Mouse (Mus musculus) kidney, postnatal 0 days (tissue): ENCODE data around the gene Serinc2. TPM values are rescaled to one million over a fixed set of nuclear protein-coding genes. Genes with fewer than 3 reads are reported as not detected.
"Not testable (repeated sequence)": the region's sequence is repeated elsewhere in the genome, so short reads cannot be mapped to it uniquely, and the experiment has no call there.

Experiments used
- ATAC-seq: fragments of 200-750 bp; cut with Nextera tagmentation; replicated peaks from 2 replicates; pipeline ENCODE4 v1.8.0; 2017; ENCODE audit warnings: low read depth, moderate number of reproducible peaks, moderate TSS enrichment, moderate library complexity; ENCODE audit not compliant: low FRiP score
- DNase-seq: peaks from one replicate; pipeline ENCODE4 v3.0.0-alpha.2; 2016; ENCODE audit warnings: low spot score
- H3K27ac ChIP-seq: fragments of 300-500 bp; sonication (generic); 2 replicates; pipeline ENCODE4 v1.5.1; 2014; ENCODE audit warnings: mild to moderate bottlenecking
- H3K27me3 ChIP-seq: fragments of 300-500 bp; sonication (generic); 2 replicates; pipeline ENCODE4 v1.6.1; 2014; ENCODE audit warnings: low read length, mixed read lengths; ENCODE audit not compliant: insufficient read depth
- H3K36me3 ChIP-seq: fragments of 300-500 bp; sonication (generic); 2 replicates; pipeline ENCODE4 v1.6.1; 2014; ENCODE audit warnings: low read length, mixed read lengths; ENCODE audit not compliant: insufficient read depth
- H3K4me1 ChIP-seq: fragments of 300-500 bp; sonication (generic); replicated peaks from 2 replicates; pipeline ENCODE4 v1.6.1; 2014; ENCODE audit warnings: antibody characterized with exemption, low read length, mixed read lengths; ENCODE audit not compliant: insufficient read depth
- H3K4me2 ChIP-seq: fragments of 300-500 bp; sonication (generic); 2 replicates; pipeline ENCODE4 v1.6.1; 2014; ENCODE audit warnings: mild to moderate bottlenecking, low read length, moderate library complexity, mixed read lengths
- H3K4me3 ChIP-seq: fragments of 300-500 bp; sonication (generic); replicated peaks from 2 replicates; pipeline ENCODE4 v1.5.1; 2014; ENCODE audit warnings: low read depth, low read length
- H3K9ac ChIP-seq: fragments of 300-500 bp; sonication (generic); 2 replicates; pipeline ENCODE4 v1.6.1; 2014; ENCODE audit warnings: low read depth, low read length
- H3K9me3 ChIP-seq: fragments of 300-500 bp; sonication (generic); replicated peaks from 2 replicates; pipeline ENCODE4 v1.6.1; 2016; ENCODE audit warnings: low read length, inconsistent platforms, mixed read lengths
- CTCF ChIP-seq: IDR thresholded peaks from 2 replicates; pipeline ENCODE4 v1.5.1; 2016; ENCODE audit warnings: antibody characterized with exemption, low read depth, mild to moderate bottlenecking, moderate library complexity
- WGBS: fragments of 180-500 bp; shearing (Covaris S2); extraction: QIAGEN DNeasy Blood & Tissue Kit; methylation state at CpG from one replicate; pipeline ENCODE4 v1.1.7; 2014; 5-methylcytosine and 5-hydroxymethylcytosine counted together
- polyA plus RNA-seq: library from polyadenylated mRNA; unstranded; fragments of >200 nt; fragmentation: Nextera tagmentation; extraction: Ambion mirVana; gene quantifications from 2 replicates; pipeline ENCODE4 v1.2.1, GENCODE M21; 2015

Gene Serinc2
- polyA plus RNA-seq, 1 experiment from 2014 or later, result 52.6 TPM

DNA sequence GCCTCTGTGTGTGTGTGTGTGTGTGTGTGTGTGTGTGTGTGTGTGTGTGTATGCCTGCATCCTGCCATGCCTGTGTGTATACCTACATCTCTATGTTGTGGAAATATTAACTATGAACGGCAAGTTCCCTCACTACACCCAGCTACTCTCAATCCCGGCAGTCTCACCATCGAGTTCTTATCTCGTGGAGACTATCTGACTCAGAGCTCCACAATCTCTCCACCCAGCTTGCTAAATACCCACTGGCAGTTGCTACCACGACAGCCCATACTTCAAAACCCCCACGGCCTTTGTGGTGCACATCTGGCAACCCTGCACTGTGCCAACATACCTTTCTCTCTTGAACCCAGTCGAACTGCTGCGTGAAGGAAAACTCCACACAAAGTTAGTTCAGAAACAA, 34.3 kb downstream of the Serinc2 start:
- ATAC-seq (no peak), DNase-seq (no peak)
- Histone ChIP-seq H3K4me1 (no peaks in the 10 kb centered on the region), H3K36me3 (no peaks in the 10 kb centered on the region), H3K9ac (no peak overlapping the region), H3K4me2 (no peak overlapping the region), H3K27ac (no peak overlapping the region), H3K9me3 (no peaks in the 10 kb centered on the region), H3K27me3 (no peaks in the 10 kb centered on the region), H3K4me3 (no peak overlapping the region)
- no peak for TF ChIP-seq CTCF
- 69% methylated on average over 8 of the region's 8 CpGs for WGBS

- H3K9ac ChIP-seq, DNase-seq, H3K4me2 ChIP-seq, H3K27ac ChIP-seq, H3K36me3 ChIP-seq, H3K4me1 ChIP-seq, H3K27me3 ChIP-seq, H3K4me3 ChIP-seq, ATAC-seq, H3K9me3 ChIP-seq: not testable (repeated sequence)
- 57% methylated on average over 1 of the region's 1 CpGs for WGBS
Observed at GRCm38 (mm10) chr4:130243621-130244020, 35.4 kb downstream of the Serinc2 start.

GRCm38 (mm10) chr4:130242956-130243355, 36.0 kb downstream of the Serinc2 start:
- WGBS, result 91% methylated on average over 5 of the region's 5 CpGs
- no peak overlapping the region for H3K4me3 ChIP-seq
- ATAC-seq (no peak), DNase-seq (no peak)
- no peak for TF ChIP-seq CTCF
- no peak overlapping the region for H3K4me2 ChIP-seq
- H3K36me3 ChIP-seq, result no peaks in the 10 kb centered on the region
- H3K9ac ChIP-seq, result no peak overlapping the region
- H3K9me3 ChIP-seq, result no peaks in the 10 kb centered on the region
- H3K27ac ChIP-seq, result no peak overlapping the region
- no peaks in the 10 kb centered on the region for H3K27me3 ChIP-seq
- H3K4me1 ChIP-seq, result no peaks in the 10 kb centered on the region

GRCm38 (mm10) chr4:130240695-130241094, 38.3 kb downstream of the Serinc2 start:
- peak; percentile 8 for DNase-seq
- Histone ChIP-seq H3K4me1 (no peaks in the 10 kb centered on the region), H3K27me3 (no peaks in the 10 kb centered on the region), H3K4me2 (no peak overlapping the region), H3K36me3 (no peaks in the 10 kb centered on the region), H3K27ac (no peak overlapping the region), H3K9ac (no peak overlapping the region), H3K4me3 (no peak overlapping the region), H3K9me3 (no peaks in the 10 kb centered on the region)
- TF ChIP-seq CTCF, result peak; percentile 34; the same call in 1 of the 2 replicates
- ATAC-seq, result no peak
- 37% methylated on average over 5 of the region's 5 CpGs for WGBS

DNA sequence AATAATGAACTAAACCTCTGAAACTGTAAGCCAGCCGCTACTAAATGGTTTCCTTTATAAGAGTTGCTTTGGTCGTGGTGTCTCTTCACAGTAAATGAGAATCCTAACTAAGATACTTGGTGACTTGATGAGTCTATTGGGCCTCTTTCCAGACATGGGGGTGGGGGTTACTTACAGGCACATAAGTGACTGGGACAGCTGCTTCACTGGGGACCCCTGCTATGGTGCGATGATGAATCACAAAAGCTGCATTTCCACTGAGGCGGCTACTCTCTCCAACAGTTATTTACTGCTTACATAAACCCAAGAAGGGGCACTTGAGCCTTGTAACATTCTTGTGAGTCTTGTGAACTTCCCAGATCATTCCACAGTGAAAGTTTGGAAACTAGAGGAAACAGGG, 41.4 kb downstream of the Serinc2 start:
- 82% methylated on average over 4 of the region's 4 CpGs for WGBS
- Histone ChIP-seq H3K27me3 (no peaks in the 10 kb centered on the region), H3K4me3 (no peak overlapping the region), H3K27ac (no peak overlapping the region), H3K9me3 (no peaks in the 10 kb centered on the region), H3K9ac (no peak overlapping the region), H3K4me2 (no peak overlapping the region), H3K36me3 (no peaks in the 10 kb centered on the region), H3K4me1 (no peaks in the 10 kb centered on the region)
- no peak for TF ChIP-seq CTCF
- no peak for ATAC-seq
- no peak for DNase-seq

GRCm38 (mm10) chr4:130236361-130236760, 42.6 kb downstream of the Serinc2 start:
- Histone ChIP-seq H3K9me3 (no peaks in the 10 kb centered on the region), H3K4me3 (no peak overlapping the region), H3K36me3 (no peaks in the 10 kb centered on the region), H3K4me2 (no peak overlapping the region), H3K9ac (no peak overlapping the region), H3K27ac (no peak overlapping the region), H3K4me1 (no peaks in the 10 kb centered on the region), H3K27me3 (no peaks in the 10 kb centered on the region)
- no peak for TF ChIP-seq CTCF
- 13% methylated on average over 8 of the region's 8 CpGs for WGBS
- DNase-seq, result peak; percentile 80
- no peak for ATAC-seq

DNA sequence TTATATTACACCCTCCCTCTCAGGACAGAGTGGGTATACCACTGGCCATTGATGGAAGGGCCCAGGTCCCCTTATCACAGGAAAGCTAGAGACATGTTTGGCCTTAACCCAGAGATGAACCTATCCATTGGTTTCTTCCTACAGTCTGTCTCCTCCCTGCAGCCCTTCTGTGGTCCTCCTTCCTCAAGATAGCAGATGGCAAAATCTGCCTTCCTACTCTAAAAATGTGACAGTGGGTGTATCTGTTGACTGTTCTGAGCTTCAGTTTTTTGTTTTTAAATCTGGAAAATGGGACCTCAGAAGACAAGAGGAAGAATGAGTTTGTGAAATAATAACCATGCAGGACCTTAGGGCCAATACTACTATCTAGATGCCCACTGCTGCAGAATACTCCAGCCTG, 54.9 kb downstream of the Serinc2 start:
- no peak for DNase-seq
- no peaks in the 10 kb centered on the region for H3K36me3 ChIP-seq
- H3K27me3 ChIP-seq, result 0 out of 2 replicates have a peak, but pooled peaks cover 2% of the 10 kb centered on the region
- TF ChIP-seq CTCF, result no peak
- no peaks in the 10 kb centered on the region for H3K9me3 ChIP-seq
- no peak overlapping the region for H3K27ac ChIP-seq
- no peak overlapping the region for H3K4me2 ChIP-seq
- no peak overlapping the region for H3K9ac ChIP-seq
- no peak for ATAC-seq
- H3K4me3 ChIP-seq, result no peak overlapping the region
- no peaks in the 10 kb centered on the region for H3K4me1 ChIP-seq
